Mouse (Mus musculus) MEL (cell line): ENCODE data around the gene Olfr5. TPM values are rescaled to one million over a fixed set of nuclear protein-coding genes. Genes with fewer than 3 reads are reported as not detected.

Source experiments
- DNase-seq: peaks from one replicate; pipeline ENCODE4 v3.0.0; 2011; ENCODE audit warnings: low read depth, low spot score
- H3K27ac ChIP-seq: 2 replicates; pipeline ENCODE4 v1.5.1; 2012; ENCODE audit warnings: low read depth, mild to moderate bottlenecking, control low read depth, low read length, moderate library complexity; ENCODE audit not compliant: control insufficient read depth
- H3K27me3 ChIP-seq, 2 experiments: fragments of 150-350 bp in 1 of 2; sonication (generic) in 1 of 2; 2 replicates each; pipeline ENCODE4 v1.6.1; 2012; ENCODE audit warnings: low read length in 2 of 2, mild to moderate bottlenecking in 2 of 2, improper control_type of control experiment in 1 of 2, moderate library complexity in 1 of 2; ENCODE audit not compliant: insufficient read depth in 2 of 2, control insufficient read depth in 1 of 2
- H3K36me3 ChIP-seq, 2 experiments: 2 replicates each; pipeline ENCODE4 v1.6.1; 2012 to 2014; ENCODE audit warnings: low read length in 2 of 2, improper control_type of control experiment in 1 of 2, inconsistent platforms in 1 of 2, mild to moderate bottlenecking in 1 of 2; ENCODE audit not compliant: insufficient read depth in 2 of 2, control insufficient read depth in 1 of 2
- H3K4me1 ChIP-seq, 2 experiments: fragments of 150-350 bp in 1 of 2; sonication (generic) in 1 of 2; 2 replicates each; pipeline ENCODE4 v1.6.1; 2012; ENCODE audit warnings: low read length in 2 of 2, improper control_type of control experiment in 1 of 2, mild to moderate bottlenecking in 1 of 2; ENCODE audit not compliant: insufficient read depth in 2 of 2, control insufficient read depth in 1 of 2
- H3K4me3 ChIP-seq, 2 experiments: fragments of 150-350 bp in 1 of 2; sonication (generic) in 1 of 2; 2 replicates each; pipeline ENCODE4 v1.5.1; 2012; ENCODE audit warnings: low read depth in 2 of 2, low read length in 2 of 2, mild to moderate bottlenecking in 2 of 2, moderate library complexity in 2 of 2, control low read depth in 1 of 2, improper control_type of control experiment in 1 of 2; ENCODE audit not compliant: control insufficient read depth in 1 of 2, insufficient read depth in 1 of 2
- H3K79me2 ChIP-seq: 2 replicates; pipeline ENCODE4 v1.6.1; 2012; ENCODE audit warnings: mild to moderate bottlenecking, low read length, moderate library complexity; ENCODE audit not compliant: control insufficient read depth, poor library complexity, insufficient read depth
- H3K9ac ChIP-seq: 2 replicates; pipeline ENCODE4 v1.6.1; 2012; ENCODE audit warnings: low read depth, mild to moderate bottlenecking, control low read depth, low read length, moderate library complexity; ENCODE audit not compliant: control insufficient read depth, poor library complexity, severe bottlenecking
- H3K9me3 ChIP-seq: fragments of 150-350 bp; sonication (generic); replicated peaks from 2 replicates; pipeline ENCODE4 v1.6.1; 2012; ENCODE audit warnings: mild to moderate bottlenecking, low read length, improper control_type of control experiment, moderate library complexity; ENCODE audit not compliant: insufficient read depth
- CTCF ChIP-seq, 3 experiments: IDR thresholded peaks in 2 of 3; conservative IDR thresholded peaks in 1 of 3; 2 replicates each; pipeline ENCODE4 v1.5.1; 2011 to 2012; ENCODE audit warnings: low read length in 3 of 3, low read depth in 2 of 3, mild to moderate bottlenecking in 2 of 3, improper control_type of control experiment in 1 of 3, inconsistent platforms in 1 of 3, mixed read lengths in 1 of 3, moderate library complexity in 1 of 3; ENCODE audit not compliant: control insufficient read depth in 1 of 3, insufficient read depth in 1 of 3, poor library complexity in 1 of 3, severe bottlenecking in 1 of 3
- EP300 ChIP-seq, 2 experiments: IDR thresholded peaks; 2 replicates each; pipeline ENCODE4 v1.6.1; 2011; ENCODE audit warnings: improper control_type of control experiment in 2 of 2, low read length in 2 of 2, low read depth in 1 of 2, mild to moderate bottlenecking in 1 of 2
- GATA1 ChIP-seq: IDR thresholded peaks from 2 replicates; pipeline ENCODE4 v1.6.1; 2011; ENCODE audit warnings: low read depth, low read length, improper control_type of control experiment
- HCFC1 ChIP-seq: IDR thresholded peaks from 2 replicates; pipeline ENCODE4 v1.6.1; 2012; ENCODE audit warnings: low read depth, mild to moderate bottlenecking, inconsistent platforms, low read length, improper control_type of control experiment, moderate library complexity
- JUND ChIP-seq: IDR thresholded peaks from 2 replicates; pipeline ENCODE4 v1.6.1; 2011; ENCODE audit warnings: low read depth, mild to moderate bottlenecking, improper control_type of control experiment, low read length
- KAT2A ChIP-seq: conservative IDR thresholded peaks from 2 replicates; pipeline ENCODE4 v1.6.1; 2012; ENCODE audit warnings: low read depth, low read length, improper control_type of control experiment, inconsistent platforms
- MAFK ChIP-seq: IDR thresholded peaks from 2 replicates; pipeline ENCODE4 v1.6.1; 2011; ENCODE audit warnings: low read depth, mild to moderate bottlenecking, low read length, improper control_type of control experiment, borderline replicate concordance
- MAX ChIP-seq: IDR thresholded peaks from 2 replicates; pipeline ENCODE4 v1.6.1; 2011; ENCODE audit warnings: low read length, improper control_type of control experiment
- MAZ ChIP-seq: IDR thresholded peaks from 2 replicates; pipeline ENCODE4 v1.6.1; 2012; ENCODE audit warnings: low read depth, mild to moderate bottlenecking, inconsistent platforms, low read length, improper control_type of control experiment
- MYB ChIP-seq: IDR thresholded peaks from 2 replicates; pipeline ENCODE4 v1.6.1; 2011; ENCODE audit warnings: mild to moderate bottlenecking, low read depth, low read length, improper control_type of control experiment
- MYC ChIP-seq: IDR thresholded peaks from 2 replicates; pipeline ENCODE4 v1.6.1; 2011; ENCODE audit warnings: low read depth, mild to moderate bottlenecking, low read length, improper control_type of control experiment, moderate library complexity
- POLR2A ChIP-seq, 2 experiments: IDR thresholded peaks; 2 replicates each; pipeline ENCODE4 v1.6.1; 2011 to 2012; ENCODE audit warnings: low read length in 2 of 2, mild to moderate bottlenecking in 2 of 2, control low read depth in 1 of 2, improper control_type of control experiment in 1 of 2, low read depth in 1 of 2, moderate library complexity in 1 of 2; ENCODE audit not compliant: control insufficient read depth in 1 of 2, insufficient read depth in 1 of 2, poor library complexity in 1 of 2
- POLR2AphosphoS2 ChIP-seq: IDR thresholded peaks from 2 replicates; pipeline ENCODE4 v1.6.1; 2011; ENCODE audit warnings: low read length, improper control_type of control experiment
- RAD21 ChIP-seq: IDR thresholded peaks from 2 replicates; pipeline ENCODE4 v1.6.1; 2011; ENCODE audit warnings: mild to moderate bottlenecking, low read depth, low read length, improper control_type of control experiment
- RCOR1 ChIP-seq: IDR thresholded peaks from 2 replicates; pipeline ENCODE4 v1.6.1; 2012; ENCODE audit warnings: low read depth, mild to moderate bottlenecking, inconsistent platforms, low read length, improper control_type of control experiment
- SIN3A ChIP-seq: IDR thresholded peaks from 2 replicates; pipeline ENCODE4 v1.6.1; 2012; ENCODE audit warnings: low read length, improper control_type of control experiment, inconsistent platforms
- SMC3 ChIP-seq: IDR thresholded peaks from 2 replicates; pipeline ENCODE4 v1.6.1; 2011; ENCODE audit warnings: low read depth, low read length, improper control_type of control experiment
- TCF12 ChIP-seq: IDR thresholded peaks from 2 replicates; pipeline ENCODE4 v1.6.1; 2014; ENCODE audit warnings: low read depth, mild to moderate bottlenecking, inconsistent platforms, low read length, improper control_type of control experiment, moderate library complexity
- UBTF ChIP-seq: IDR thresholded peaks from 2 replicates; pipeline ENCODE4 v1.6.1; 2012; ENCODE audit warnings: low read depth, mild to moderate bottlenecking, inconsistent platforms, low read length, improper control_type of control experiment, moderate library complexity, borderline replicate concordance; ENCODE audit not compliant: insufficient read depth
- USF1 ChIP-seq: IDR thresholded peaks from 2 replicates; pipeline ENCODE4 v1.6.1; 2014; ENCODE audit warnings: low read depth, mild to moderate bottlenecking, inconsistent platforms, low read length, improper control_type of control experiment, moderate library complexity
- USF2 ChIP-seq, 2 experiments: IDR thresholded peaks; 2 replicates each; pipeline ENCODE4 v1.6.1; 2011 to 2012; ENCODE audit warnings: improper control_type of control experiment in 2 of 2, low read length in 2 of 2, borderline replicate concordance in 1 of 2, inconsistent platforms in 1 of 2, low read depth in 1 of 2, mild to moderate bottlenecking in 1 of 2; ENCODE audit not compliant: insufficient read depth in 1 of 2
- ZMIZ1 ChIP-seq: IDR thresholded peaks from 2 replicates; pipeline ENCODE4 v1.6.1; 2012; ENCODE audit warnings: low read depth, mild to moderate bottlenecking, inconsistent platforms, low read length, improper control_type of control experiment, moderate library complexity
- polyA plus RNA-seq, 2 experiments: library from polyadenylated mRNA; stranded (reverse) in 1 of 2; unstranded in 1 of 2; fragments of >175 nt in 1 of 2; fragments of >200 nt in 1 of 2; gene quantifications; 2 replicates each; pipeline versions ENCODE4 v1.2.1 to v1.2.4; 2012; ENCODE audit warnings: low replicate concordance in 2 of 2, low read depth in 1 of 2; ENCODE audit not compliant: insufficient read length in 2 of 2, insufficient read depth in 1 of 2, missing spikeins in 1 of 2
- total RNA-seq: library from RNA; depleted of rRNA; stranded (reverse); fragments of 300-350 nt; gene quantifications from 2 replicates; pipeline ENCODE4 v1.2.3, GENCODE M21; 2012; rRNA removed

Olfr5 gene
- total RNA-seq (not detected in 2 replicates), polyA plus RNA-seq (not detected)

DNA sequence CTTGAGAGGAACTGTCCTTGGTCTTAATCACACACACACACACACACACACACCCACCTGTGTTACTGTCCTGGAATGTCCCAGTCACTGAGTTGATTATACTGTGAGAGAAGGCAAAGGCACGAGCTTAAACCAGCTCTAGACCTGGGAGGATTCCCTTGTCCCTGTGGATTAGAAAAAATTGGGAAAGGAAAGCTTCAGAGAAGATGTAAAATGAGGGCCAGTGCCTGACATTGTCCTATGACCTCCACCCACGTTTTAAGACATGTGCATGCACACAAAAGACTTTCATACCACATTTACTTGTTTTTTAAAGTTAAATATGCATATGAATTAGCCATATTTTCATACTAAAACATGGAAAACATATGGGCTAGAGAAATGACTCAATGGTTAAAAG is at the start of gene Olfr5:
Olfr5 (minus strand) TSS at position 101 of the 400 bp plus-strand sequence.
- no peak for DNase-seq
- no peak for TF ChIP-seq SMC3
- no peak for TF ChIP-seq RCOR1
- no peak for TF ChIP-seq MAFK
- TF ChIP-seq POLR2A (IDR thresholded peaks at IDR 0.05; ENCODE audit: control insufficient read depth in 1 of 2, insufficient read depth in 1 of 2, low read depth in 1 of 2, low read length in 2 of 2, poor library complexity in 1 of 2) = no peak
- no peak for TF ChIP-seq POLR2AphosphoS2
- no peak for TF ChIP-seq MYB
- TF ChIP-seq MYC = no peak
- TF ChIP-seq KAT2A = no peak
- TF ChIP-seq EP300 (IDR thresholded peaks at IDR 0.05; ENCODE audit: low read depth in 1 of 2, low read length in 2 of 2) = no peak
- TF ChIP-seq MAZ = no peak
- Histone ChIP-seq H3K4me3 (no peak within 1 kb of the TSS), H3K27me3 (no peaks in the 10 kb centered on the region), H3K9me3 (no peaks in the 10 kb centered on the region), H3K4me1 (no peaks in the 10 kb centered on the region), H3K9ac (no peak within 1 kb of the TSS), H3K36me3 (no peaks in the 10 kb centered on the region), H3K27ac (no peak within 1 kb of the TSS), H3K79me2 (no peaks in the 10 kb centered on the region)

DNA sequence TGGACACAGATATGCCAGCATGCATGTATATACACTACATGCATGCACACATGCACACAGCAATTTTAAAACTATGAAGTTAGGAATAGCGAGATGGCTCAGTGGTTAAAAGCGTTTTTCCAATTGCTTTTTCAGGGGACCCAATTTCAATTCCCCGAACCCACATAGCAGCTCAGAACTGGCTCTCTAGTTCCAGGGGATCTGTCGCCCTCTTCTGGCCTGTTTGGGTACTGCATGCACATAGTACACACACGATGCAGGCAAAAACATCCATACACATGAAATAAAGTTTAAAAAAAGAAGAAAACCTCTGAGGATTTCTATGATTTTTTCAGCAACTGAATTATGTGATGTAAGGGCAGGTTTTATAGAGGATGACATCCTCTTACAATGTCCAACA is 39.4 kb upstream of the Olfr5 start:
- no peaks in the 10 kb centered on the region for H3K4me1 ChIP-seq
- peak; percentile 23 for DNase-seq
- no peaks in the 10 kb centered on the region for H3K36me3 ChIP-seq
- H3K4me3 ChIP-seq = no peak overlapping the region
- no peaks in the 10 kb centered on the region for H3K79me2 ChIP-seq
- no peaks in the 10 kb centered on the region for H3K9me3 ChIP-seq
- H3K9ac ChIP-seq = no peak overlapping the region
- no peaks in the 10 kb centered on the region for H3K27me3 ChIP-seq
- TF ChIP-seq UBTF = no peak
- no peak for TF ChIP-seq SIN3A
- no peak for TF ChIP-seq MAZ
- no peak for TF ChIP-seq KAT2A
- TF ChIP-seq TCF12 = no peak
- peak; percentile 51 to 71 (median 61) for TF ChIP-seq CTCF (IDR thresholded peaks at IDR 0.05 in 2 of 3, conservative IDR thresholded peaks at IDR 0.05 in 1 of 3; ENCODE audit: control insufficient read depth in 1 of 3, insufficient read depth in 1 of 3, low read depth in 2 of 3, low read length in 3 of 3, poor library complexity in 1 of 3, severe bottlenecking in 1 of 3)
- peak; percentile 26 for TF ChIP-seq RAD21
- TF ChIP-seq MAX = no peak
- no peak for TF ChIP-seq USF1
- peak; percentile 50 for TF ChIP-seq SMC3
- no peak for TF ChIP-seq MAFK
- no peak for TF ChIP-seq USF2 (IDR thresholded peaks at IDR 0.05; ENCODE audit: borderline replicate concordance in 1 of 2, insufficient read depth in 1 of 2, low read depth in 1 of 2, low read length in 2 of 2)
- TF ChIP-seq GATA1 = no peak
- no peak for TF ChIP-seq RCOR1
- TF ChIP-seq POLR2A (IDR thresholded peaks at IDR 0.05; ENCODE audit: control insufficient read depth in 1 of 2, insufficient read depth in 1 of 2, low read depth in 1 of 2, low read length in 2 of 2, poor library complexity in 1 of 2) = no peak
- no peak for TF ChIP-seq ZMIZ1
- no peak for TF ChIP-seq MYC
- TF ChIP-seq JUND = no peak
- no peak for TF ChIP-seq HCFC1
- no peak overlapping the region for H3K27ac ChIP-seq
